Mouse (Mus musculus): Measurements from ENCODE around the gene Vmn2r99. TPM values are rescaled to one million over a fixed set of nuclear protein-coding genes. Genes with fewer than 3 reads are reported as not detected.

The Vmn2r99 gene
- polyA plus RNA-seq (2012; rRNA removed; ENCODE audit: low replicate concordance), result not detected in 2 replicates

DNA sequence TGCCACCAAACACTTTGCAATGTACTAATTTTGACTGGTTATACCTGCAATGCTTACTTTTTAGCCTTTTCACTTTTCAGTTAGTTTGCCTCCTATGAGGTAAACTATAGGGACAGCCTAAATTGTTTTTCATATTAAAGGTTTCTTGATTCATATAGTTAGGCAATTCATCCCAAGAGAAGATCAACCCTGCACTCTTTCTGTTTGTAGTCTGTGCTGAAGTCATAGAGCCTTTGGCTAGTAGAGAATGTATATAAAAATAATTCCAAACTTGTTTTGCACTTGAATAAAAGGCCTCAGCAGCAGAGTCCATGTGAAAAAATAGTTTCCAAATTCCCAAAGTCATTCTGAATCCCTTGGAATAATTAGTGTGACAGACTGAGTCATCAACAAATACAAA is at the start of gene Vmn2r99:
TSS of gene Vmn2r99 (plus strand) at position 301 of the 400 bp plus-strand sequence.

Other genes starting within 250 kb of the Vmn2r99 start
- gene Vmn2r100, start 142.8 kb downstream of the Vmn2r99 start, polyA plus RNA-seq (2012; rRNA removed; ENCODE audit: low replicate concordance), result not detected in 2 replicates
- gene Vmn2r101, start 215.3 kb downstream of the Vmn2r99 start, polyA plus RNA-seq (2012; rRNA removed; ENCODE audit: low replicate concordance), result not detected in 2 replicates

All from mammary gland, adult 2 months (tissue).